Mouse (Mus musculus) WW6 (cell line): ENCODE measurements around the gene Tmed1.
"Not testable (repeated sequence)": the region's sequence is repeated elsewhere in the genome, so short reads cannot be mapped to it uniquely, and the experiment has no call there.

Experiments
- DNase-seq: peaks from one replicate; pipeline ENCODE4 v3.0.0-alpha.2; 2013; ENCODE audit warnings: low read depth, low spot score

The Tmed1 gene

GRCm38 (mm10) chr9:21472913-21473312 lies 37.1 kb downstream of the Tmed1 start:
- no peak for DNase-seq

- DNase-seq: no peak
Measured at GRCm38 (mm10) chr9:21469032-21470024, 40.7 kb downstream of the Tmed1 start.

- DNase-seq: not testable (repeated sequence)
Measured at GRCm38 (mm10) chr9:21464565-21464928, 45.5 kb downstream of the Tmed1 start.

- DNase-seq: no peak
Measured at GRCm38 (mm10) chr9:21463766-21464564, 46.1 kb downstream of the Tmed1 start.

- no peak for DNase-seq
Measured at GRCm38 (mm10) chr9:21463138-21463590, 46.9 kb downstream of the Tmed1 start.

GRCm38 (mm10) chr9:21460400-21460940 lies 49.6 kb downstream of the Tmed1 start:
- no peak for DNase-seq

- no peak for DNase-seq
Measured at GRCm38 (mm10) chr9:21458821-21459220, 51.2 kb downstream of the Tmed1 start.
